Mouse (Mus musculus): ENCODE results near the gene Cyp2d26. TPM values are rescaled to one million over a fixed set of nuclear protein-coding genes. Genes with fewer than 3 reads are reported as not detected.
"Not testable (repeated sequence)": the region's sequence is repeated elsewhere in the genome, so short reads cannot be mapped to it uniquely, and the experiment has no call there.

The Cyp2d26 gene
- total RNA-seq (2021) = not detected
- long read RNA-seq, experiment 1 = 0 reads
- long read RNA-seq, experiment 2 = 0 reads

DNA sequence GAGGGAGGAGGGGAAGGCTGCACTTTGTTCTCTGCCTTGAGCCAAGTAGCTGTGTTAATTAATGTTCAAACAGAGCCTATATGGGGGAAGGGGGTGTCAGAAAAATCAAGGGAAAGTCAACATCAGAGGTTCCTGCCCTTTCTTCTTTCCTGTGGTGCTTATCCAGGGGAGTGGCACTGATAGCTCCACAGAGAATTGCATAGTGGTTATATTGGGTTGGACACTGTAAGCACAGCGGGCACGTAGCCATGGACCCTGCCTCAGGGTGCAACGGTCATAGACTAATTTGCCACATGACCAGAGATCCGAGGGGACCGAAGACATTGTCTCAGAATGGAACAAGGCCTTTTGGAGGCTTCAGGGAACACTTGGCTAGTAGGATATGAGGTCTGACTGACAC lies at the start of gene Cyp2d26:
Cyp2d26 (minus strand) TSS at position 18 of the 400 bp plus-strand sequence.
- no peak for DNase-seq (ENCODE audit: low spot score in 2 of 2)

DNA sequence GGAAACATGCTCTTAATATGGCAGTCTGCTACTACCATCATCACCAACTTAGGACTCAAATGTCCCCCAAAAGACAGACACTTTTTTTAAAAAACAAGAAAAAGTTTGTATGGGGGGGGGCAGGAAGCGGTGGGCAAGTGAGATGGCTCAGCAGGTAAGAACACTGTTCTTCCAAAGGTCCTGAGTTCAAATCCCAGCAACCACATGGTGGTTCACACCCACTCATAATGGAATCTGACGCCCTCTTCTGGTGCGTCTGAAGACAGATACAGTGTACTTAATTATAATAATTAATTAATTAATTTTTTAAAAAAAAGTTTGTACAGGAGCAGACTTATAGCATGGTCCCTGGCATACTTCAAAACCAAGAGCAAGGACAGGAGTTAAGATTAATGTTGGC lies 45.1 kb upstream of the Cyp2d26 start:
- DNase-seq (ENCODE audit: low spot score in 2 of 2) = no peak

- no peak for DNase-seq (ENCODE audit: low spot score in 2 of 2)
Observed at GRCm38 (mm10) chr15:82829917-82830316, 35.8 kb upstream of the Cyp2d26 start.

GRCm38 (mm10) chr15:82825866-82826265 lies 31.8 kb upstream of the Cyp2d26 start:
- DNase-seq (ENCODE audit: low spot score in 2 of 2) = no peak

DNA sequence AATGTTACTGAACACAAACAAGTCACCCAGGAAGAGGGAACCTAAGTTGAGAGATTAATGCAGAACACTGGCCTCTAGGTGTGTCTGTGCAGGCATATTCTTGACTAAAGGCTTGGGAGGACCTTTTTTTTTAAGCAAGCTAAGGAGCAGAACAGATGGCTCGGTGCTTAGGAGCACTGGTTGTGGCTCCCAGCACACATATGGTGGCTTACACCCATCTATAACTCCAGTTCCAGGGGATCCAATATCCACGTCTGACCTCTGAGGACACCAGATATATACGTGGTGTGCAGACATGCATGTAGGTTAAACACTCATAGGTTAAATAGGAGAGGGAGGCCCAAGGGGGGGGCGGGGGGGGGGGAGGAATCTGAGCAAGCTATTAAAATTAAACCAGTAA lies 28.3 kb upstream of the Cyp2d26 start:
- no peak for DNase-seq (ENCODE audit: low spot score in 2 of 2)

GRCm38 (mm10) chr15:82821657-82822056 lies 27.6 kb upstream of the Cyp2d26 start:
- DNase-seq (ENCODE audit: low spot score in 2 of 2) = no peak

DNA sequence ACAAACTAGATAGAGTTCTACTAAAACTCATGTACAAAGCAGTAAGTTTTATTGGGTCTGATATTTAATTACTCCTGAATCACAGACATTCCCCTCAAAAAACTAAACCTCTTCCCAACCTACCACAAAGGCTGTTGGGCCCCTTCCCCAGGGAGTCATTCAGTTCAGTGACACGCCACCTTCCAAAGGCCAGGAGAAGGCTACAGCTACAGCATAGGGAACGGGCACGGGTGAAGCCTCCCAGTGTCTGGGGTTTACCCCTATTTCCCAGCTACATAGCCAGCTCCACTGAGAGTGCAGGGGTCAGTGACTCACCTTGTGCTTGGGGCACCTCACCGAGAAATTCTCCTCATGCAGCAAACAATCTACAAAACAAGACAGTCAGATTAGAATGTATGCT lies 21.2 kb upstream of the Cyp2d26 start:
- DNase-seq (ENCODE audit: low spot score in 2 of 2) = no peak

DNA sequence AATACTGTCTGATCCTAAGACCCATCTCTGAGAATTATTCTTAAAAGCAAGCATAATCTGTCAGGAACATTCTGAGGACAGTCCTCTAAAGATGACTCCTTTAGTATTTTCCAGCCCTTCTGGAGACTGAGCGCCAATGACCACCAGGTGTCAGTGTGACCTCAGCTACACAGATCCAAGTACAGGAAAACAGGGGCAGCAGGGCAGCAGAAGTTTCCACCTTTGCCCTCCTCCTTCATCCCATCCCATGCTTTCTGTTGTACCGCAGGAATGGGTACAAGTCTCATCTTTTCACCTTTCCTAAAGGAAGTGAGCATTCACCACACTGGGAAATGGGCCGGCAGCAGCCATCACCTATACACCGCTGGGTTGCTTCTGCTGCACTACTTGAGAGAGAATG lies 20.7 kb upstream of the Cyp2d26 start:
- DNase-seq (ENCODE audit: low spot score in 2 of 2) = peak; percentile 36 to 51

DNA sequence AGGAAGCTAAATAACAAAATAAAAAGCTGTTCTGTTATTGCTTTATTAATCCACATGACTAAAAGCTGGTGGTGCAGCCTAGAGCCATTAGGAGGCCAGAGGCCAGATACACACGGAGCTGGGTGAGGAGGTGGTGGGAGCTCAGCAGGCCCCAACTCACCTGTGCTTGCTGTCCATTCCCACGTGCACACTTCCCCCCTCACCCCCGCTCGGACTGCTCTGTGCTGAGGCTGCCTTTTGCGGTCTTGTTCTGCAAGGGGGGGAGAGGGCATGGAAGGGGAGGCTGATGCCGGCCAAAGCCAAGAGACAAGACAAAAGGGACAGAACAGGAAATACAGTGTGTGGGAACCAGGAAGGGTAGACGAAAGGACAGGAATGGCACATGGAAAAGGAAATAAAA lies 20.2 kb upstream of the Cyp2d26 start:
- DNase-seq (ENCODE audit: low spot score in 2 of 2) = no peak

GRCm38 (mm10) chr15:82810556-82810955 lies 16.5 kb upstream of the Cyp2d26 start:
- DNase-seq (ENCODE audit: low spot score in 2 of 2) = no peak

DNA sequence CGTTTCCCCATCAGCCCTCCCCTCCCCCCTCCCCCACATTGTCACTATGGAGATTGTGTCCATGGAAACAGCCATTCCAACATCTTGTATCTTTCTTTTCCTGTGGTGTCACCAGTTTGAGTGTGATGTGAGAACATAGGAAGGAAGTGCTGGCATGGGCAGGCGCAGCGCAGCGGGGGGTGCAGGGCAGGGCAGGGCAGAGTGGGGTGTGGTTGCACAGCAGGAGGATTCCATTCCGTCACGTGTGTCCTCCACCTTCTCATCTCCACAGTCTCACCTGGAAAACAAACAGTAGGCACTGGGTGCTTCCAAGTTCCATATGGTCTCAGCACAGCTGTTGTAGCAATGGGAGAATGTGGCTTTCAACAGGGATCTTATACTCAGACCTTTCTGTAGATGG lies 15.4 kb upstream of the Cyp2d26 start:
- no peak for DNase-seq (ENCODE audit: low spot score in 2 of 2)

DNA sequence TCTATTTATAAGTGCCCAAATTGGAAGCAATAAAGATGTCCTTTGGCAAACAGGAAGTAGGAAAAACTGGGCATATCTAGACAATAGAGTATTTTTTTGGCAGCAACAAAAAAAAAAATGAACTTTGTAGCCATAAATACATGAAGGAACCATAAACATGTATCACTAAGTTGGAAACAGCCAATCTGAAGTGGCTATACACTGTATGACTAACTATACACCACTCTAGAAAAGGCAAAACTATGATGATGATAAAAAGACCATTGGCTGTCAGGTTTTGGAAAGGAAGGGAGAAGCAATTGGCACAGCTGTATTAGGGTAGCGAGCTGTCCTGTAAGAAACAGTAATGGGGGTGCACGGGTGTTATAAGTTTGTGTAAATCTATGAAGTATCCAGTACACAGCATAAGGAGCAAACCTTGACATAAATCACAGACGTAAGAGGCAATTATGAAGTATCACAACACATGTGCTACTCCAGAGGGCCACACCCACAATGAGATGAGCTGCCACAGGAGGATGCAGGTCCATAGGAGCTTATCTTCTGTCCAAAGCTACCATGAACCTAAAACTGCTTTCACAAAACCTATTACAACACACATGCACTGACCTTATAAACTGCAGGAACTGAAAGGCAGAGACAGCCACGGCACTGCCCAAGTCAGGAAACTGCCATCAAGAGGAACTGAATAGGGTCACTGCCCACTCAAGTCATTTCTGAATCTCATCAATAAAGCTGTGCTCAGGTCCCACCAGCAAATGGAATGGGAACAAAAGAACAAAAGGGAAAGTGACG lies 13.1 kb upstream of the Cyp2d26 start:
- no peak for DNase-seq (ENCODE audit: low spot score in 2 of 2)

GRCm38 (mm10) chr15:82804708-82805639 lies 10.9 kb upstream of the Cyp2d26 start:
- peak; percentile 80 to 88 for DNase-seq (ENCODE audit: low spot score in 2 of 2)

DNA sequence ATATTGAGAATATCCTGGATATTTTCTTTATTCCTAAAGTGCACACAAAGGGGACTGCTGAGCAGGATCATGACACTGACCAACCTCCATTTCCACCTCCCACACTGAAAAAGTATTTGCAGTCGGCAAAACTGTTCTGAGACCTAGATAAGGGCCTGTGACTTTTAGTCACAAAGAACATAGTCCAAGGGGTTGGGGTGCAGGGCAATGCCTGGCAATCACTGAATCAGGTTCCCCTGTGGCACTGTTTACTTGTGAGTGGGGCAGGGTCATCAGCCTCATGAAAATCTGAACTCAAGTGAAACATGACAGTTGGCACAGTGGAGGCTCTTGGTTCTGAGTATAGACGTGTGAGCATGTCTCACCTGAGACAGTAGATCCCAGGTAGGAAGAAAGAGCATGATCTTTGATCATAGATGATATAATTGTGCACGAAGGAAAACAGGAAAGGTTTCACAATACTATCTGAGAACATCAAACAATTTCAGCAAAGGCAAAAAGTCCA lies 1.9 kb upstream of the Cyp2d26 start:
- DNase-seq (ENCODE audit: low spot score in 2 of 2) = no peak

DNA sequence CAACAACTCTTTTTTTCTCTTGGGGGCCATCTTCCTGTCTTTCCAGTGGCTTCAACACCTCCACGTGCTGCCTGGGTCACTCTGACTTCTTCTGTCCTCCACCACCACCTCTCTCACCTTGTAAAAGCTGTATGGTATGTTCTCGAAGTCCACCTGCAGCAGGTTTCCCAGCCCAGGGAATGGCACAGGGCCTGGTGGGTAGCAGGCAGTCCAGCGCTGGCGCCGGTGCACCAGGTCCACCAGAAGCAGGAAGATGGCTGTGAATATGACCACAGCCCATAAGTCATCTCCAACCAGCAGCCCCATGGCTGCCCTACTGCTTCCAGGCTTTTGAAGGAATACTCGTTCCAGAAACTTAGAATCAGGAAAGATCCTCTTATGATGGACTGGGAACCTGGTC lies 226 bp downstream of the Cyp2d26 start:
- no peak for DNase-seq (ENCODE audit: low spot score in 2 of 2)

- DNase-seq (ENCODE audit: low spot score in 2 of 2) = no peak
Observed at GRCm38 (mm10) chr15:82793454-82793853, 640 bp downstream of the Cyp2d26 start.

GRCm38 (mm10) chr15:82792566-82792965 lies 1.5 kb downstream of the Cyp2d26 start:
- DNase-seq (ENCODE audit: low spot score in 2 of 2) = no peak

DNA sequence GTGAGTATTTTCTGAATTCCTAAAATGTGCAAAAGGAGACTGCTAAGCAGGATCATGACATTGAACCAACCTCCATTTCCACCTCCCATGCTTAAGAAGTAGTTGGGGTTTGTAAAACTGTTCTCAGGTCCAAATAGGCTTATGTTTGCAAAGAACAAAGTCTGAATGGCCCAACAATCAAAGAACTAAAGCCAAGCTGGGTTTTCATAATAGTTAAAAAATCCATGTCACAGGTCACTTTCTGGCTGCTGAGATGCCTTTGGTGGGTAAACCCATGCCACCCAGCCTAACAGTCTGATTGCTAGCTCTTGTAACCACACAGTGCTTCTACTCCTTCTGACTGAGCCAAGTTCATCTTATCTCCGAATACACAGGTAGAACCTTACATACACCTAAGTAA lies 9.5 kb downstream of the Cyp2d26 start:
- DNase-seq (ENCODE audit: low spot score in 2 of 2) = no peak

GRCm38 (mm10) chr15:82783800-82784199 lies 10.3 kb downstream of the Cyp2d26 start:
- DNase-seq (ENCODE audit: low spot score in 2 of 2) = no peak

- DNase-seq (ENCODE audit: low spot score in 2 of 2) = not testable (repeated sequence)
Observed at GRCm38 (mm10) chr15:82777856-82778255, 16.2 kb downstream of the Cyp2d26 start.

DNA sequence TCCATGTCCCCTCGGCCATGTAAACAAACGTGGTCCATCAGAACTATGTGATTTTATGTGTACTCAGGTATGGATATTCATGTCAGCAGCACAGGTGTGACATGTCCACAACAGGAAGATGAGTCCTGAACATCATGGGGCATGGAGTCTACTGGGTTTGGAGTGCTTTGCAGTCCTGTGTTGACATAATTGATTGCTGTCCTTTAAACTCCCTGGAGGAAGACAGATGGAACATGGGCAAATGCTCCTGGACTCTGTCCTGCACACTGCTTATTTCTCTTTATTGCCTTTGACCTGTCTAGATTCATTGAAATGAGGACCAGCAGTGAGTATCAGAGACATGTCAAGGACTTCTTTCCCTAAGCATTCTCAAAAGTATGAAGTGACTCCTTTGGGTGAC lies 28.2 kb downstream of the Cyp2d26 start:
- no peak for DNase-seq (ENCODE audit: low spot score in 2 of 2)

DNA sequence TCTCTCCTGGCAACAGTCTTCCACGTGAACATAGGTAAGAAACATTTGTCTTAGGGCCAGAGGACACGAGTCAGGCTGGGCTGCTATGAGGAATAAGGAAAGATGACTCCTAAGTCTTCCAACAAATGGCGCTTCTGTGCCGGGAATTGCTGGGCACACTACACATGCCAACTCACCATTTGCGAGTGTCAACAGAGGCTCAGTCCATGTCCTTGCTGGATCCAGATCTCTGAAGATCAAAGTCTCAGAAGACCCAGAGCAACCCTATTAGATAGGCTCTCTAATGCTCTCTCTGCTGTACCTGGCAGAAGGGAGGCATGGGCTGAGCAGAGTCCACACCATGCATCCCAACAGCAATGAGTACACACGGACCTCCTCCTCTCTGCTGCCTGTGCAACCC lies 29.2 kb downstream of the Cyp2d26 start:
- DNase-seq (ENCODE audit: low spot score in 2 of 2) = no peak
